Mouse (Mus musculus) kidney, adult 2 months (tissue): Measurements from ENCODE around the gene Nckipsd.

Experiments
- CTCF ChIP-seq: fragments of 200-500 bp; conservative IDR thresholded peaks from 2 replicates; pipeline ENCODE4 v1.5.1; 2011; ENCODE audit warnings: low read depth, mild to moderate bottlenecking, control low read depth, low read length, moderate library complexity, mixed read lengths; ENCODE audit not compliant: insufficient read depth, insufficient read length
- POLR2A ChIP-seq: fragments of 200-500 bp; IDR thresholded peaks from one replicate; pipeline ENCODE4 v1.6.1; 2011; ENCODE audit warnings: low read depth, low read length, control low read depth

- TF ChIP-seq CTCF (no peak), POLR2A (no peak)
These were observed 44.8 kb downstream of the Nckipsd start, which contains the start of gene Slc26a6 for GRCm38 (mm10) chr9:108852976-108853375.
